Comparison of ENCODE assay signal across 15 mouse cellular contexts in the genomic region with DNA sequence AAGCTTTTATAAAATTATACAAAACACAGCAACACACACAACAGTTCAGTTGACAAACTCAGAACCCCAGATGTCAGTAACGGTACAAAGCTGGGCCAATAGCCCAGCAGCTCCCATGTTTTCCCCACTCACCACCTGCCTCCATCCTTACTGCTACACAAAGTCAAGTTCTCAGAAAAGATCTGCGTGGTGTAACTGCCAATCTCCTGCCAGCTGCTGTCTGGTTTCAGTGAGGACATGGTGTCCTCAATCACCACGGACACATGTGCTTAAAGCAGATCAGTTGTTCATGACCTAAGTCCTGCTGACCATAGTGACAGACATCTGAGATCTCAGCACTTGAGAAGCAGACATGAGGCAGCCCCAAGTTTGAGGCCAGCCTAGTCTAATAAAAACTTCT.
"Had no signal": no experiment of that assay in that cellular context is flagged by ENCODE, and none has a peak within 500 bp of the region (broad histone marks: within the 10 kb centered on the region; RNA-seq: fewer than 3 reads in every experiment).

No protein-coding gene starts in this region.

- H3K27ac ChIP-seq: limb, embryonic 15.5 days; liver, embryonic 12.5 days; macrophage; midbrain, embryonic 12.5 days; stomach, postnatal 0 days had no signal

- H3K4me1 ChIP-seq: limb, embryonic 15.5 days; liver, embryonic 12.5 days; midbrain, embryonic 12.5 days had no signal

- H3K4me3 ChIP-seq: limb, embryonic 15.5 days; liver, embryonic 12.5 days; megakaryocyte, embryonic 14.5 days; midbrain, embryonic 12.5 days had no signal

- DNase-seq: kidney, adult 11 months; kidney, adult 9 months; kidney, postnatal 10 days; kidney, postnatal 4 days; lung, embryonic 14.5 days; lung, postnatal 10 days; right cerebral cortex, postnatal 25 days; thymus, adult 2 months; thymus, postnatal 25 days had no signal
